Mouse (Mus musculus) thymus, postnatal 0 days (tissue): ENCODE measurements around the gene 4833420G17Rik. TPM values are rescaled to one million over a fixed set of nuclear protein-coding genes. Genes with fewer than 3 reads are reported as not detected.

Experiments
- polyA plus RNA-seq: library from polyadenylated mRNA; unstranded; fragments of >200 nt; fragmentation: Nextera tagmentation; extraction: Ambion mirVana; gene quantifications from 2 replicates; pipeline ENCODE4 v1.2.1, GENCODE M21; 2015

The 4833420G17Rik gene
- polyA plus RNA-seq, 1 experiment from 2014 or later = 91.0 TPM

Other genes starting within 250 kb of the 4833420G17Rik start
- gene Paip1, start 34.2 kb upstream of the 4833420G17Rik start, polyA plus RNA-seq = 71.2 and 77.8 TPM in 2 replicates
- 2.3 and 2.6 TPM in 2 replicates for gene Tmem267, start 25.3 kb downstream of the 4833420G17Rik start, polyA plus RNA-seq
- 0.96 and 1.2 TPM in 2 replicates for gene 3110070M22Rik, start 25.6 kb downstream of the 4833420G17Rik start, polyA plus RNA-seq
- 0.04 and 0.08 TPM in 2 replicates for gene Ccl28, start 161.1 kb downstream of the 4833420G17Rik start, polyA plus RNA-seq
- 67.1 and 74.2 TPM in 2 replicates for gene Hmgcs1, start 227.6 kb downstream of the 4833420G17Rik start, polyA plus RNA-seq